Mouse (Mus musculus) liver, postnatal 0 days (tissue): Measurements from ENCODE around the gene Telo2.
A peak's percentile ranks its signal among the peaks of the same experiment; 100 is the strongest.

Experiments
- CTCF ChIP-seq: sonication (generic); IDR thresholded peaks from 2 replicates; pipeline ENCODE4 v1.5.1; 2016; ENCODE audit warnings: antibody characterized with exemption, low read depth
- EP300 ChIP-seq: IDR thresholded peaks from 2 replicates; pipeline ENCODE4 v1.6.1; 2016; ENCODE audit warnings: antibody characterized with exemption, low read depth, mild to moderate bottlenecking

GRCm38 (mm10) chr17:25109578-25109977 lies 6.2 kb downstream of the Telo2 start:
- TF ChIP-seq CTCF (peak; percentile 81), EP300 (no peak)
